Mouse (Mus musculus): ENCODE measurements around the gene Coq7. TPM values are rescaled to one million over a fixed set of nuclear protein-coding genes. Genes with fewer than 3 reads are reported as not detected.

Coq7 gene
- total RNA-seq (2021) = 10 to 100 TPM; 71.9 to 78.3 TPM
- long read RNA-seq, experiment 1, transcript Coq7-201 (6 exons, 914 nt) = major isoform, 123 of 127 reads
- long read RNA-seq, experiment 1, partial matches to known transcripts = 1 of 127 reads
- long read RNA-seq, experiment 1, other reads (novel, unspliced or antisense) = 2 of 127 reads
- long read RNA-seq, experiment 2, transcript Coq7-201 (6 exons, 914 nt) = major isoform, 70 of 76 reads
- long read RNA-seq, experiment 2, partial matches to known transcripts = 1 of 76 reads
- long read RNA-seq, experiment 2, other reads (novel, unspliced or antisense) = 2 of 76 reads

DNA sequence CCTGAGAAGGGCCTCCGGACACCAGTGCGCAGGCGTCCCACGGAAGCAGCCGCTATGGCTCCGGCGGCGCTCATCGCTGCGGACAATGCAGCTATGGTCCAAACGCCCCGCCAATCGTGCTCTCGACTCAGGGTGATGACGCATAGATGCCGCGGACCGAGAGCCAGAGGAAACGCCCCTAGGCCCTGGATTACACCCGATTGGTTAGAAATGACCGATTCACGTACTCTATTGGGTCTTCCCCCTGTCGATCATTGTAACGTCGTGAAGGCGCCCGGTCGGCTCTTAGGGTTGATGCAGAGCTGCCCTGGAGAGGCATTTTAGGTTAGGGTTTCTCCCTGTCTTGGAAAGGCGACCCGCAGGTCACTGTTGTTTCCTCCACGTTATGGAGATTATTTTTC is at the start of gene Coq7:
Gene Coq7 (minus strand): TSS at position 179 of the 401 bp plus-strand sequence.
- DNase-seq = peak; percentile 95

DNA sequence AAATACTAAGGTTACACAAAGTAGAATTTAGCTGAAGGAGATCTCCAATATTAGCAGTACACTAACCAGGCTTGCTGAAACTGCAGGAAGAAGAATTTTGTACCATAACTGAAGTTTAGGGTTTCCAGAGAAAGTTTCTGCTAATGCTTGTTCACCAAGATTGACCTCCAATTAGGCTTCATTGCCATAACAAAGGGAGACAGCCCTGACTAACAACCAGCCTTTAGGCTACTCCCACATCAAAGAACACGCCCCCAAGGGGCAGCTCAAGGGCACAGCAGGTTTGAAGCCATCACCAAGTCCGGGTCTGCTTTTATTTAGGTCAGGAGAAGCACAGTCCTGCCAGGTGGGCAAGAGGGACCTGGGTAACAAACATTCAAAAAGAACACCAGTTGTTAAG is 46.8 kb upstream of the Coq7 start:
- DNase-seq = no peak

DNA sequence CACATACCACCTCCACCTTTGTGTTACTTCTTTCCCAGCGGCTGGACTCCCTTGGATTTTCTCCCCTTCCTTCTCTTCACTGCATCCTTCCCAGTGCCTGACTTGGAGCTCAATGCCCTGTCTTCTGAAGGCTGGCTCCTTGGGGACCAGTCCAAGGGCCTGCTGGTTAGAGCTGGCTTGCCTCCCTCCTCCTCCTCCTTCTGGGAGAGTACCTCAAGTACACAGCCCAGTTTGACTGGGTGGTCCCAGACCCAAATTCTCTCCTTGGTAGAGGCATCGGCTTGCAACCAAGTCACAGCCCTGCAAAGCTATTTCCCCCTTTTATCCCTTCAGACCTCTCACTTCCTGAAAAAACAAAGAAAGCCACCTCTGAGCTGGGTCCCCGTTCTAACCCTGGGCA is 45.1 kb upstream of the Coq7 start:
- no peak for DNase-seq

DNA sequence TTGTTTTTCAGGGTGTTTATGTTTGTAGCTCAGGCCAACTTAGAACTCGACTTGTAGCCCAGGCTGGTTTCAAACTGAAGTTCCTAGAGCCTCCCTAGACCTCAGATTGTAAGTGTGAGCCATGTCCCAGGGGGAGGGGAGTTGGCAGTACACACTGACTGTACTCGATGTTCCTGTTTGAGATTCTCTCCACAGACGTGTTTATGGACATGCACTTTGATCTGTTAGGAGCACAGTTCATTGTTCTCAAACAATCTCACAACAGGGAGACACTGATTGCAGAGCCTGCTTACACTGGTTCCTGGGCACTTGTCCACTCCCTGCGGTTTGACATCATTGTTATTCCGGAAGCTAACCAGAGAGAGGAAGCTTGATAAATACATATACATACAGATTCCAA is 38.9 kb upstream of the Coq7 start:
- peak; percentile 22 for DNase-seq

DNA sequence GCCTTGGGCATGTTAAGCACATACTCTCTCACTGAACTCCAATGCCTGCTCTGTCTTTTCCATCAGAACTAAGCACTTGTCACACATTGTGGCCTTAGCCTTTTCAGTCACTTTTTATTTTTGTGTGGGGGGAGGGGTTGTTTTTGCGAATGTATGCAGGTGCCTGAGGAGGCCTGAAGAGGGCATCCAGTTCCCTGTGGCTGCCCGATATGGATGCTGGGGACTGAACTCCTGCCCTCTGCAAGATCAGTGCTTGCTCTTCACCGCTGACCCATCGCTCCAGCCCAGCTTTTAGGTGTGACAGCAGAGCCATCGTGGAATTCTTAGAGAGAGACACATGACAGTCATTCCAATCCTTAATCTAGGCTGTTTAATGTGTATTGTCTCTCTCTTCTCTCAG is 38.2 kb upstream of the Coq7 start:
- DNase-seq = no peak

DNA sequence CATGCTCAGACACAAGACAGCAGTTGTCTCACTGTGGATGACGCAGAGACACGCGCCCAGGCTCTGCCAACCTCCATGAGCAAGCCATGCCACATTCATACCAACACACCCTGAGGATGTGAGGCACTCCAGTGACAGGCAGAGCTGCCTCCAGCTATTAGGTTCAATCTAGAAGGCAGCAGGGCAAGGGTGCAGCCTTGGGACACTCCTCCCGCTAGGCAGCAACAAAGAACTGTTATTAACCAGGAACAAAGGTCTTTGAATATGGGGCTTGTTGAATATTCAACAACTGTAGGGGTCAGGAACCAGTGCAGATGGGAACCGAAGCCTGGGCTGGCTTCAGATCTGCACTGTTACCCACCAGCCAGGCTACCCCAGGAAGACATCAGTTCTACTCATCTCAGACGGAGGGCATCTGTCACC is 36.0 kb upstream of the Coq7 start:
- no peak for DNase-seq

DNA sequence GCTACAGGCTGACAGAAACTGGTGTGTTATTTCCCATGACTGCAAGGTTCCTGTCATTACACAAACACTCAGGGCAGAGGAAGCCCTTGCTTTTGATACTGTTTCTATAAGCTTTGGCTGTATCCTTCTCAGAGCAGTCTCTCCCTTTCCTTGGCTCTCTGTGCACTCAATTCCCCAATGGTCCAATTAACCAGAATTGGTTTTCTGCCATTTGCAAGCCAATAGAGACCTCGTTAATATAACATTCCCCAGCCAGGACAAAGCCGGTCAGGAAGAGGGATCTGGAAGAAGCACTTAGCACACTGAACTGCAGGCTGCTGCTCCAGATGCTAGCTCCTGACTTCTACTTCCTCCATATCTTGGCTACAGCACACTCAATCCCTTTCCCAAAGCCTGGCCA is 21.1 kb upstream of the Coq7 start:
- no peak for DNase-seq

DNA sequence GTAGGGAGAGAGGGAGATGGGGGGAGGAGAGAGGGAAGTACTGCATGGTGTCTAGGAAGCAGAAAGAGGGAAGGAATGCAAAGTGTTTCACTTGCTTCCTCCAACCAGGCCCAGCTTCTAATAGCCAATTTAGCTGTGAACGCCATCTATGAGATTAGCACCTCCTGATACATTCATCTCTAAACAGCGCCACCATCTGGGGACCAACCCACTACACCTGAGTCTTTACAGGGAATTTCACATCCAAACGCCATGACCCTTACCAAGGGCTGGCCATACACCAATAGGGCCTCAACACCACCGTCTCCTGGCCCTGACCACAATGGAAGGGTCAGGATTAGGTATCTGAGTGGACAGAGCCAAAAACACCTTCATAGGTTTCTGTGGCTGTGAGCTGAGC is 20.7 kb upstream of the Coq7 start:
- no peak for DNase-seq

DNA sequence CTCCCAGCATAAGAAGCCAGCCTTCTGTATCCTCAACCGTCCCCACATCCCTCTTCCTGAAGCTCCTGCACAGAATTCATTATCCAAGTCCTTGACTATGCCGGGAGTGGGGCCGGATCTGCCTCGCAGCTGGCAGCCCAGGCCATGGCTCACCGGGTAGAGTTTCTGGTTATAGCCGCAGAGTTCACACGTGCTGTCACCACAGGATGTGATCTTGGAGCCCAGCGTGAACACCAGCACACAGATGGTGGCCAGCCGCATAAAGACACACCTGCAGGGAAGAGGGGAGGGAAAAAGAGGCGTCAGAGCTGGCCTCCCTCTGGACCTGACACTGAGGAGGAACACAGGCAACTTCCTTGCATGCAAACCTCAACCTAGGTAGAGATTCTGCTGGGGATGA is 14.3 kb upstream of the Coq7 start:
- DNase-seq = no peak

DNA sequence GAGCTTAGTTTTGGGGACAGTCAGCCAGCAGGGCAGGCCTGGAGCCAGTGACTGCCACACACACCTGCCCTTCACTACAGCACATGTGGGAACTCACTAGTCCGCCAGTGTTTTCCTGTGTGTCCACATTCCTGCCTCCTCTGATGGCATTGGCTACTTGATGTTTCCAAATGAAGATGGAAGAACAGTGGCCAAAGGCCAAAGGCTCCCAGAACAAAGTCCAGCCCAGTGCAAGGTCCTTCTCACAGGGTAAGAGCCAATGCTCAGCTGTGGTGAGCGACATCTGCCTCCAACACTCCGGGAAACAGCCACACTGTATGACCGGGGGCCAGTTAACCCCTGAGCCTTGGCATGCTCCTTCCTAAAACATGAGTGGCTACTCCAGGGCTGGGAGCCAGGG is 11.0 kb upstream of the Coq7 start:
- no peak for DNase-seq

DNA sequence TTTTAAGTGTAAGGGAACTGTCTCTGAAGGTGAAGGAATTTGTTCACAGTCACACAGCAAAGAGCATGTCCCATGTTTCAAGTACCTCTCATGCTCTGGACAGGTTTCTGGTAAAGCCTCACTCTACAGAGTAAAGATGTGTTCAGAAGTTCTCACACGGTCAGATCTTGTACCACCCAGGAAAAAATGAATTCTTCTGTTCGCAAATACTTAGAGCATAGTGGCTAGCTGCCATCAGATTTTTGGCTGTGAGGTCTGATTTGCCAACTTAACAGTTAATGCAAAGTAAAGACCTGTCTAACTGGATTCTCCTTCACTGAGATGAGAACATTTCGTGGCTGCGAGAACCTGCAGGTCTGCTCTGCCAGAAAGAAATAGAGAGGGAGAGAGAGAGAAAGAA is 1.9 kb upstream of the Coq7 start:
- no peak for DNase-seq

DNA sequence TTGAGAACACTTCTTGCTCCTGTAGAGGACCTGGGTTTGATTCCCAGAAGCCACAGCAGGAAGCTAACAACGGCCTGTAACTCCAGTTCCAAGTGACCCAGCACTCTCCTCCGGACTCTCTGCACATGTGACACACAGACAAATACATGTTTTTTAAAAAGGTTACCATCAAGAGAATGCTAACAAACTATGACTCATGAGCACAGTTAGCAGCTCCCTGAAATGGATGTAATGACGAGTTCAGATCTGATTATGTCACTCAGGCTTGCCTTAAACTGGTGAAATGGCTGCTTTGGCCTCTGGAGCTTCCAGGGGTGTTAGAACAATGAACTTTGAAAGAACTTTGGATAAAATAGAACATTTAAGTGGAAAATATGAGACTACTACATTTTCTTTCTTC is 1.2 kb upstream of the Coq7 start:
- no peak for DNase-seq

DNA sequence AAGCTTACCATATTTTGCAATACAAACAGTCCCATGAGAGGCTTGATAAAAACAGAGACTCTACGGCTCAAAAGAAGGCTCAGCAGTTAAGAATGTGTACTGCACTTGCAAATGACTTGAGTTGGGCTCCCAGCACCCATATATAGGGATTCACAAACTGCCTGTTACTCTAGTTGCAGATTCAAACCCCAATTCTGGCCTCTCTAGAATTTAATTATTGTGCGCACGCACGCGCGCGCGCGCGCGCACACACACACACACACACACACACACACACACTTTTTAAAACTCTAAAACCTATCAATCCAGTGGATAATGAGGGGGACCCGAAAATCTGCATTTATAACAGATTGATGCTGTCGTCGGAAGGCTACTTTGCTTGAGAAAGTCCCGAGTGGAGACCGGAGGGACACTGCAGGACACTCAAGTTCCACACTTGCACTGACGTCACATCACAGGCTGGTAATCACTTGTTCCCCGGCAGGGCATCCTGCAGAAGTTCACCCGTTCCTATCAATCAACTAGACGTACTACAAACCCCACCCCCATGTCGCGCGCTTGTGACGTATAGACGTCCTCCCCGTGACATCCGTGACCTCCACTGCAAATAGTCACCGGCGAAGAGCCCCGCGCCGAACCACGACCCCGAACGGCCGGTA is 508 bp downstream of the Coq7 start:
- DNase-seq = peak; percentile 98

DNA sequence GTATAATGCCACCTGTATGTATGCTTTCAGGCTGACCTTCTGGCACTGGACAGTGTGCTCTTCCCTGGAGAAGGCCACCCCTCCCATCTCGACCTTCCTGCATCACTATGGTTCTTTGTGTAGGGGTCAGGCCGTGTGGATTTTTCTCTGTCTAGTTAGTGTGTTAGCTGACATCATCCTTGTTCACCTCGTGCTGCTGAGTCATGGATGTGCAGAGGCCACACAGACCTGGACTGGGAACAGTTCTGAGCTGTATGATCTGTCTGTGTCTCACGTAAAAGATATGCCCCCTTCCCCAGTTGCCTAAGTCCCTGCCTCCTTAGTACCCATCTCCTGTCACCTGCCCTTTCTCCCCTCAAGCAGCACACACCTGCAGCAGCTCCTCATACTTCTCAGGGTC is 6.2 kb downstream of the Coq7 start:
- no peak for DNase-seq

DNA sequence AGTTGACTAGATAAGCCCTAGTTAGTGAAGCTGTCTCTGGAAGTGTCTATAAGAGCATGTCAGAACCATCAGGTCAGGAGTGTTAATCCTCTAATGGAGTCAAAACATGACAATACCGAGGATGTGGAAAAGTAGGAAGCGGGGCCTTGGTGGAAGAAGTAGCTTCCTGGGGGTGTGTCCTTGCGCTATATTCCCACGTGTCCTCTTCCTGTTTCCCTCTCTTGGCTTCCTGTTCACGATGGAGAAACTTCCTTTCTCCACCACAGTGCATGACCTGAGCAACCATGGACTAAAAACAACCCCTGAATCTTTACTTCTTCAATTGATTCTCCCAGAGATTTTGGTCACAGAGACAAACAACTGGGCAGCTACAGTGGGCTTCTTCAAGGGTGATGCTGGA is 11.1 kb downstream of the Coq7 start:
- no peak for DNase-seq

DNA sequence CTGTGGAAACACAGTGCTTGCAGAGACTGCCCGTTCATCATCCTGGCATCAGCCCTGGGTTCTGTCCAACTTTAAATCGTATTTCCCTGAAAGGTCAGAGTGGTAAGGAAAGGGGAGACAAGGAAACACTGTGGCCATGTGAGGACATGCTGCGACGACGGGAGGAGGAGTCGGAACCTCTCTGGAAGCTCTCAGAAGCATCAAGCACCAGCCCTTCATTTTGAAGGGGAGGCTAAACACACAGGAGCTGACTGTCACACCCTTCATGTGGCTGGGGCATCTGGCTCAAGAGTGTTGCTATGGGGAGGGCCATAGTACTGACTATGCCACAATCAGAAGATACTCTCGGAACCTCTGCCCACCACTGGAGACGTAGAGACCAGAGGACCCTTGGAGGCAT is 13.5 kb downstream of the Coq7 start:
- no peak for DNase-seq

DNA sequence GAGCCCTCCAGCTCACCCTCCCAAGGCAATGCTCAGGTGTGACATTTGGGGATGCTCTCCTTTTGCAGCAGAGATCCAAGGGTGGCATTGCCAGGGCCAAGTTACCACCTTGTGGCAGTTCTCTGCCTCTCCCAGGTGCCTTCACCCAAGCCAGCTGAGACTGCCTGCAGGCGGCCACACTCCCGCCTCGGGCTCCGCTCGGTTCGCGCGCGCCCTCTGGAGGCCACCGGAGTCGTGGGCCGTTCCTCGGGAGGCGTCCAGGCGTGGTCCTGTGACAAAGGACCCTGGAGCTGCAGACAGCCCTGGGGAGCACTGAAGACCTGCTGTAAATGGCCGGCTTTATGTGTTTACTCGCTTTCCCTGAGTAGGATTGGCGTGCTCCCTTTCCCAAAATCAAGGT is 14.5 kb downstream of the Coq7 start:
- DNase-seq = peak; percentile 90

DNA sequence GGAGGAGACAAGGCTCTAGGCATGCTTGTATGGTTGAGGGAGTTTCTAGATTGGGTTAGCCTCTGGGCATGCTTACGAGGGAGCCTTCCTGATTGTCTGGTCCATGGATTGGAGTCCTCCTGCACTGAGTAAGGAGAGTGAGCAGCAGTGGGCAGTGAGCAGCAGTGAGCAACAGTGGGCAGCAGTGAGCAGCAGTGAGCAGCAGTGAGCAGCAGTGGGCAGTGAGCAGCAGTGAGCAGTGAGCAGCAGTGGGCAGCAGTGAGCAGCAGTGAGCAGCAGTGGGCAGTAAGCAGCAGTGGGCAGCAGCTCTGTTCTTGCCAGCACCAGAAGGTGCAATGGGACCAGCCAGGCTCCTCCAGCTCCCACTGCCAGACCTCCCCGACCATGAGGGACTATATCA is 15.3 kb downstream of the Coq7 start:
- no peak for DNase-seq

DNA sequence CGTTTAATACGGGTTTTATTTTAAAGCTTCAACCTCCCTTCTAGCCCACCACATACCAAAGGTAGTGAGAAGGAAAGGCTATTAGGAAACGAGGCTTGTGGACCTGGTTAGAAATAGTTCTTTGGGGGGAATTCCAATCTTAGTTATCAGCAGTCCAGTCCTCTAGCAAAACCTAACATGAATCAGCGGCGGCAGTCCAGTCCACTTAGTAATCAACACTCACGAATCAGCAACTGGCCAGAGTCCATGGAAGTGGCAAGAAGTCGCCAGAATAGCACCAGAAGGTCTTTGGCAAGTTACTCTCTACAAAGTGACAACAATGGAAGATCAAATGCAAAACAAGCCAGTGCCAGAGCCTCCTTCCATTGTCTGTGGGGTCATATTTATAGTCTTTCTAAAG is 24.6 kb downstream of the Coq7 start:
- no peak for DNase-seq

DNA sequence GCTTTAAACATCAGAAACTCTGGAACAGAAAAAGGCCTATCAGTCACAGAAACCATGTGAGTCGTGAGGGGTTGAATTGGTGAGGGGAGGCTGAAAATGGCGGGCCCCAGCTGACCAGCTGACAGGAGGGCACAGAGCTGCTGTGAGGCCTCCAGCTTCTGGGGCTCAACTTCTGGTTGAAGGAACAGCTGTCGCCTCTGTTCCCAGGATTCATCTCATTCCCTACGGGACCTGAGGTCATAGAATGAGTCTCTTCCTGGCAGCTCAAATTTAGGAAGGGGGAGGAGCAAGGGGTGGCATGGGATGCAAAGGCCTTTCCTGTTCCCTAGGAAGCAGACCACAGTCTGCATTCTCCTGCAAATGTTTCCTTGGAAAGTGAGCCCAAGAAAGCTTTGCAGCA is 29.3 kb downstream of the Coq7 start:
- no peak for DNase-seq

DNA sequence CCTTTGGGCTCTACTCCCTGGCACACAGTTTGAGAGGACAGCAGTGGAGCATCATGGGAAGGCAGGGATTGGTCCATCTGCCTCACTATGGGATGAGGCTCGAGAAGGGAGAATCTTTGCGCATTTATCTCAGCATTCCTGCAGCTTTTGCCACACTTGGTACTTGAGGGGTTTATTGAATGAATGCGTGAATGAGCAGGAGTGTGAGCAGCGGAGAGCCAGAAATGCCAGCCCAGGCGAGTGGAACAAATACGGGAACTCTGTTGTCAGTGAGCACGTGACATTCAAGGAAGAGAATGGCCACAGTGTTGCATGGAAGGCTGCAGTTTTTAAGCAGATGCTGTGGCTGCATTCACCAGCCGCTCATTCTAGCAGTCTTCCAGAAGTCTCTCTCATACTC is 30.8 kb downstream of the Coq7 start:
- no peak for DNase-seq

DNA sequence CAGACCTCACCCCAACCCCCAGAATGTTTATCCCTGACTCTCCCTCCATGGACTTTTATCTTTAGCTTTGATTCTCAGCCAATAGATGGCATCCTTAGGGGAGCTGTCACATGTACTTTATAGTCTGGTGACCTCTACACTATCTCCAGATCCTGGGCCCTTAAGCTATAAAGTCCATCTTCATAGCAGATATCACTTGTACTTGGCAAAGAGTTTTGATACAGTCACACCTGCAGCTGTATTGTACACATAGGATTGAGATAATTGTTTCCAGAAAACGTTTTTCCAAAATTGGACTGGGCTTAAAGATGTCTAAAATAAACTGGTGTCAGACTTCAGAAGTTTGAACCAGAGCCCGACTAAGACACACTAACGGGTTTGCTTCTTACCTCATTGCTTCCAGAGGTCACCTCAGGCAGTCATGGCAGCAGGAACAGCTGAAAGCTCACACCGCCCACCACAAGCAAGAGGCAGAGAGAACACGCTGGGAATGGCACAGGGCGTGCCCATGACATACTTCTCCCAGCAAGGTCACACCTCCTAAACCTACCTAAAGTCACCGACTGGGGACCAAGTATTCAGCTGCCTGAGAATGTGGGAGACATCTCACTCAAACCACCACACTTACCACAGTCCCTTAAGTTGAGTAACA is 33.2 kb downstream of the Coq7 start:
- no peak for DNase-seq

DNA sequence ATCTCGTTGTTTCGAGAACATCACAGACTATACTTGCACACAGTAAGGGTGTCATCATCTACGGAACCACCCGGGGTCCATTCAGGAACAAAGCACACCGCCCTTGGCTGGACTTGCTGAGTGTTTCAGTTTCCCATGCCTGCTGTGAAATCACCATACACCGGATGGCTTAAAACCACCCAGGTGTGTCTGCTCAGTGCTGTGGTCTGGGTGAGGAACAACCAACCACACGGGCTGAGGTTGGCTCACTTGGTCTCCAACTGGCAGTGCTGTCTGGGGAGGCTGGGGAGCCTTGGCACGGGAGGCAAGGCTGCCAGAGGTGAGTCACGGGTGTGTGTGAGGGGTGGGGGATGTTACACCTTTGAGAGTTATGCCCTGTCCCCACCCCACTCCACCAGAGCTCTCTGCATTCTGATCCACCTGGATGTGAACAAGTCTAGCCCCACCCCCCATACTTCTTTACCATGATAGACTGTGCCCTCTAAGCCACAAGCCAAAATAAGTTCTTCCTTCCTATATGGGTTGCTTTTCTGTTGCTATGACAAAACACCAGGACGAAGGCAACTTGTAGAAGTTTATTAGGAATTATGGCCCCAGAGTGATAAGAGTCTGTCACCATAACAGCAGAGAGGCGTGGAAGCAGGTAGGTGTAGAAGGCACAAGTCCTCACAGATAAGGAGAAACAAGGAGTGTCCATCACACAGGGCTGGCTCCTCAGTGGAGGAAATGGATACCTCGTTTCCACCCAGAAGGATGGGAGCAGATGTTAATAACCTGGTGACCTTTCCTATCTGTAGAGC is 34.0 kb downstream of the Coq7 start:
- DNase-seq = no peak
